30 mouse cellular contexts compared by ENCODE assay signal in genomic region chr1:70284140-70284539, GRCm38 (mm10).
"Had no signal": no experiment of that assay in that cellular context is flagged by ENCODE, and none has a peak within 500 bp of the region (broad histone marks: within the 10 kb centered on the region; RNA-seq: fewer than 3 reads in every experiment).

No protein-coding gene starts in this region.

- DNase-seq: left cerebral cortex, postnatal 4 days; liver; liver, embryonic 13.5 days; liver, postnatal 0 days; lung, adult 18-20 months; lung, adult 2 months; lung, embryonic 14.5 days; lung, postnatal 10 days; lung, postnatal 14 days; lung, postnatal 36 days; lung, postnatal 4 days; midbrain, embryonic 14.5 days had no signal

- H3K9ac ChIP-seq: limb, embryonic 12.5 days; limb, embryonic 13.5 days; limb, embryonic 15.5 days; liver, embryonic 12.5 days; liver, embryonic 13.5 days; liver, embryonic 14.5 days; liver, embryonic 15.5 days; liver, postnatal 0 days; lung, embryonic 14.5 days; lung, embryonic 15.5 days; midbrain, embryonic 12.5 days; midbrain, embryonic 13.5 days; midbrain, embryonic 15.5 days had no signal

- H3K36me3 ChIP-seq: limb, embryonic 10.5 days; limb, embryonic 12.5 days; limb, embryonic 13.5 days; limb, embryonic 15.5 days; liver, embryonic 12.5 days; liver, embryonic 13.5 days; liver, embryonic 15.5 days; lung, embryonic 15.5 days; midbrain, embryonic 10.5 days; midbrain, embryonic 12.5 days; midbrain, embryonic 13.5 days; midbrain, embryonic 15.5 days had no signal

- H3K27ac ChIP-seq: left cerebral cortex, adult 2 months; limb, embryonic 10.5 days; limb, embryonic 12.5 days; limb, embryonic 13.5 days; limb, embryonic 15.5 days; liver, embryonic 12.5 days; liver, embryonic 13.5 days; liver, embryonic 14.5 days; liver, embryonic 15.5 days; lung, embryonic 15.5 days; macrophage; midbrain, embryonic 10.5 days; midbrain, embryonic 12.5 days; midbrain, embryonic 13.5 days; midbrain, embryonic 15.5 days had no signal

- H3K4me1 ChIP-seq: limb, embryonic 10.5 days; limb, embryonic 12.5 days; limb, embryonic 13.5 days; limb, embryonic 15.5 days; liver, embryonic 12.5 days; liver, embryonic 13.5 days; liver, embryonic 15.5 days; lung, embryonic 15.5 days; megakaryocyte, embryonic 14.5 days; midbrain, embryonic 10.5 days; midbrain, embryonic 12.5 days; midbrain, embryonic 13.5 days; midbrain, embryonic 15.5 days had no signal

- H3K27me3 ChIP-seq: limb, embryonic 12.5 days; limb, embryonic 13.5 days; limb, embryonic 15.5 days; liver, embryonic 12.5 days; liver, embryonic 13.5 days; liver, embryonic 15.5 days; lung, embryonic 15.5 days; megakaryocyte, embryonic 14.5 days; midbrain, embryonic 12.5 days; midbrain, embryonic 13.5 days; midbrain, embryonic 15.5 days had no signal

- H3K4me2 ChIP-seq: limb, embryonic 12.5 days; limb, embryonic 13.5 days; limb, embryonic 15.5 days; liver, embryonic 11.5 days; liver, embryonic 12.5 days; liver, embryonic 13.5 days; liver, embryonic 15.5 days; lung, embryonic 14.5 days; lung, embryonic 15.5 days; midbrain, embryonic 11.5 days; midbrain, embryonic 12.5 days; midbrain, embryonic 13.5 days; midbrain, embryonic 15.5 days had no signal

- H3K4me3 ChIP-seq: left cerebral cortex, adult 2 months; limb, embryonic 10.5 days; limb, embryonic 12.5 days; limb, embryonic 13.5 days; limb, embryonic 15.5 days; liver, embryonic 12.5 days; liver, embryonic 13.5 days; liver, embryonic 15.5 days; lung, embryonic 15.5 days; megakaryocyte, embryonic 14.5 days; midbrain, embryonic 10.5 days; midbrain, embryonic 12.5 days; midbrain, embryonic 13.5 days; midbrain, embryonic 15.5 days; myocyte had no signal

- H3K9me3 ChIP-seq: limb, embryonic 10.5 days; limb, embryonic 12.5 days; limb, embryonic 13.5 days; limb, embryonic 15.5 days; liver, embryonic 12.5 days; liver, embryonic 13.5 days; liver, embryonic 15.5 days; lung, embryonic 15.5 days; midbrain, embryonic 10.5 days; midbrain, embryonic 12.5 days; midbrain, embryonic 13.5 days; midbrain, embryonic 15.5 days had no signal
